8 mouse cellular contexts compared by ENCODE assay signal in genomic region chr16:23240049-23240949, GRCm38 (mm10). TPM values are rescaled to one million over a fixed set of nuclear protein-coding genes. Genes with fewer than 3 reads are reported as not detected.
DNase-seq lines count a peak whose midpoint lies in the region; ATAC-seq and TF ChIP-seq lines count a peak whose summit lies in the region.

No protein-coding gene starts in this region.

- H3K27ac ChIP-seq in forebrain, embryonic 12.5 days: 0 out of 2 replicates have a peak overlapping the region, but pooled peaks have one; percentile 42
- H3K27ac ChIP-seq in forebrain, embryonic 10.5 days: no peak overlapping the region; the same call in 1 of the 2 replicates
- H3K27ac ChIP-seq in embryonic fibroblast, embryonic 13.5 days (ENCODE audit: insufficient read depth, low read length): peak overlapping the region; percentile 36; the same call in 1 of the 2 replicates
- peak overlapping the region; percentile 82 for H3K27ac ChIP-seq in heart, embryonic 13.5 days (replicated peaks)
- peak overlapping the region; percentile 82 for H3K27ac ChIP-seq in kidney, embryonic 15.5 days
- H3K27ac ChIP-seq in limb, embryonic 11.5 days (replicated peaks; ENCODE audit: low read depth, low read length): no peak overlapping the region
- H3K27ac ChIP-seq in midbrain, postnatal 0 days (ENCODE audit: low read depth, low read length): 0 out of 2 replicates have a peak overlapping the region, but pooled peaks have one; percentile 32

- H3K4me3 ChIP-seq in forebrain, embryonic 12.5 days (replicated peaks): no peak overlapping the region
- no peak overlapping the region for H3K4me3 ChIP-seq in forebrain, embryonic 10.5 days
- H3K4me3 ChIP-seq in embryonic fibroblast, embryonic 13.5 days (ENCODE audit: insufficient read depth, low read length): no peak overlapping the region
- H3K4me3 ChIP-seq in heart, embryonic 13.5 days: no peak overlapping the region
- no peak overlapping the region for H3K4me3 ChIP-seq in kidney, embryonic 15.5 days (replicated peaks)
- H3K4me3 ChIP-seq in limb, embryonic 11.5 days (ENCODE audit: low read depth, low read length): no peak overlapping the region
- H3K4me3 ChIP-seq in midbrain, postnatal 0 days (ENCODE audit: low read depth, low read length): no peak overlapping the region

- TF ChIP-seq POLR2A in embryonic fibroblast, embryonic 13.5 days (IDR thresholded peaks at IDR 0.05; ENCODE audit: low read depth, low read length): no peak

- WGBS in forebrain, embryonic 12.5 days: 67% methylated on average over 13 of the region's 13 CpGs
- 63% methylated on average over 13 of the region's 13 CpGs for WGBS in forebrain, embryonic 10.5 days
- 46% methylated on average over 13 of the region's 13 CpGs for WGBS in heart, embryonic 13.5 days
- 36% methylated on average over 13 of the region's 13 CpGs for WGBS in kidney, embryonic 15.5 days
- WGBS in limb, embryonic 11.5 days: 47% methylated on average over 13 of the region's 13 CpGs
- 52% methylated on average over 13 of the region's 13 CpGs for WGBS in midbrain, postnatal 0 days

- ATAC-seq in forebrain, embryonic 12.5 days (ENCODE audit: low FRiP score): peak; percentile 65; the same call in 1 of the 2 replicates
- 0 out of 2 replicates have a peak, but pooled peaks have one; percentile 48 for ATAC-seq in heart, embryonic 13.5 days (ENCODE audit: extremely low read depth, insufficient number of reproducible peaks, low FRiP score, low TSS enrichment)
- peak; percentile 81 for ATAC-seq in kidney, embryonic 15.5 days (replicated peaks; ENCODE audit: low FRiP score)
- 0 out of 2 replicates have a peak, but pooled peaks have one; percentile 57 for ATAC-seq in limb, embryonic 11.5 days (ENCODE audit: insufficient number of reproducible peaks, low FRiP score, low TSS enrichment, low read depth)
- ATAC-seq in midbrain, postnatal 0 days (ENCODE audit: low FRiP score): peak; percentile 73

- H3K9ac ChIP-seq in forebrain, embryonic 12.5 days: no peak overlapping the region
- peak overlapping the region; percentile 42; the same call in 1 of the 2 replicates for H3K9ac ChIP-seq in heart, embryonic 13.5 days
- no peak overlapping the region for H3K9ac ChIP-seq in kidney, embryonic 15.5 days
- H3K9ac ChIP-seq in limb, embryonic 11.5 days (ENCODE audit: low read length): no peak overlapping the region
- no peak overlapping the region for H3K9ac ChIP-seq in midbrain, postnatal 0 days (replicated peaks; ENCODE audit: low read length, poor library complexity, severe bottlenecking)

- H3K36me3 ChIP-seq in forebrain, embryonic 12.5 days (replicated peaks): 0 out of 2 replicates have a peak, but pooled peaks cover 7% of the 10 kb centered on the region
- H3K36me3 ChIP-seq in forebrain, embryonic 10.5 days (replicated peaks): peaks cover 6% of the 10 kb centered on the region; the same call in 1 of the 2 replicates
- H3K36me3 ChIP-seq in heart, embryonic 13.5 days: peaks cover 8% of the 10 kb centered on the region
- no peaks in the 10 kb centered on the region for H3K36me3 ChIP-seq in kidney, embryonic 15.5 days
- no peaks in the 10 kb centered on the region for H3K36me3 ChIP-seq in limb, embryonic 11.5 days (ENCODE audit: control insufficient read depth, insufficient read depth, low read length)
- H3K36me3 ChIP-seq in midbrain, postnatal 0 days (ENCODE audit: insufficient read depth, low read length): no peaks in the 10 kb centered on the region

- H3K9me3 ChIP-seq in forebrain, embryonic 12.5 days: no peaks in the 10 kb centered on the region
- no peaks in the 10 kb centered on the region for H3K9me3 ChIP-seq in forebrain, embryonic 10.5 days
- no peaks in the 10 kb centered on the region for H3K9me3 ChIP-seq in heart, embryonic 13.5 days
- no peaks in the 10 kb centered on the region for H3K9me3 ChIP-seq in kidney, embryonic 15.5 days (replicated peaks)
- H3K9me3 ChIP-seq in limb, embryonic 11.5 days (ENCODE audit: control insufficient read depth, low read length): no peaks in the 10 kb centered on the region
- no peaks in the 10 kb centered on the region for H3K9me3 ChIP-seq in midbrain, postnatal 0 days (ENCODE audit: low read length)

- H3K4me2 ChIP-seq in forebrain, embryonic 12.5 days: no peak overlapping the region
- H3K4me2 ChIP-seq in heart, embryonic 13.5 days: peak overlapping the region; percentile 30
- H3K4me2 ChIP-seq in kidney, embryonic 15.5 days: peak overlapping the region; percentile 26
- no peak overlapping the region for H3K4me2 ChIP-seq in limb, embryonic 11.5 days (ENCODE audit: low read depth, severe bottlenecking)
- no peak overlapping the region for H3K4me2 ChIP-seq in midbrain, postnatal 0 days (ENCODE audit: low read depth, low read length, poor library complexity, severe bottlenecking)

- H3K4me1 ChIP-seq in forebrain, embryonic 12.5 days: peaks cover 32% of the 10 kb centered on the region
- peaks cover 51% of the 10 kb centered on the region for H3K4me1 ChIP-seq in forebrain, embryonic 10.5 days
- H3K4me1 ChIP-seq in embryonic fibroblast, embryonic 13.5 days (ENCODE audit: control insufficient read depth, insufficient read depth, low read length): peaks cover 18% of the 10 kb centered on the region
- H3K4me1 ChIP-seq in heart, embryonic 13.5 days: peaks cover 48% of the 10 kb centered on the region
- H3K4me1 ChIP-seq in kidney, embryonic 15.5 days: peaks cover 48% of the 10 kb centered on the region
- H3K4me1 ChIP-seq in limb, embryonic 11.5 days (ENCODE audit: control insufficient read depth, insufficient read depth, low read length): no peaks in the 10 kb centered on the region
- H3K4me1 ChIP-seq in midbrain, postnatal 0 days (ENCODE audit: insufficient read depth, low read length): 0 out of 2 replicates have a peak, but pooled peaks cover 3% of the 10 kb centered on the region

- no peak for DNase-seq in forebrain, embryonic 10.5 days (ENCODE audit: extremely low spot score, low spot score)
- DNase-seq in limb, embryonic 11.5 days (ENCODE audit: low spot score): peak; percentile 28
- DNase-seq in midbrain, postnatal 0 days (ENCODE audit: low spot score): peak; percentile 91
- DNase-seq in urinary bladder, postnatal 36 days (ENCODE audit: low spot score in 2 of 2): peak; percentile 37 to 86

- H3K27me3 ChIP-seq in forebrain, embryonic 12.5 days: no peaks in the 10 kb centered on the region
- H3K27me3 ChIP-seq in forebrain, embryonic 10.5 days (ENCODE audit: poor library complexity, severe bottlenecking): no peaks in the 10 kb centered on the region
- H3K27me3 ChIP-seq in heart, embryonic 13.5 days (replicated peaks): peaks cover 44% of the 10 kb centered on the region
- H3K27me3 ChIP-seq in kidney, embryonic 15.5 days: no peaks in the 10 kb centered on the region
- H3K27me3 ChIP-seq in limb, embryonic 11.5 days (ENCODE audit: control insufficient read depth, insufficient read depth, low read length): no peaks in the 10 kb centered on the region
- no peaks in the 10 kb centered on the region for H3K27me3 ChIP-seq in midbrain, postnatal 0 days (ENCODE audit: insufficient read depth, low read length)

- TF ChIP-seq CTCF in embryonic fibroblast, embryonic 13.5 days (IDR thresholded peaks at IDR 0.05; ENCODE audit: borderline replicate concordance, insufficient read depth, low read length): no peak
- no peak for TF ChIP-seq CTCF in midbrain, postnatal 0 days (IDR thresholded peaks at IDR 0.05)

RNA-seq across cellular contexts. Expression of gene St6gal1, which starts 15.8 kb away (rescaled TPM):
- polyA plus RNA-seq in forebrain, embryonic 12.5 days (2016; fragmentation: Nextera tagmentation; extraction: Ambion mirVana): 34.6 and 36.2 TPM in 2 replicates
- 18.4 and 19.7 TPM in 2 replicates for polyA plus RNA-seq in forebrain, embryonic 10.5 days (2016; fragmentation: Nextera tagmentation; extraction: Ambion mirVana)
- polyA plus RNA-seq in embryonic fibroblast, embryonic 13.5 days (2011; ENCODE audit: insufficient read length, low read depth, missing spikeins): 7.4 and 10.3 TPM in 2 replicates
- polyA plus RNA-seq in heart, embryonic 13.5 days (2015; fragmentation: Nextera tagmentation; extraction: Ambion mirVana): 15.9 and 18.1 TPM in 2 replicates
- polyA plus RNA-seq in kidney, embryonic 15.5 days (2015; fragmentation: Nextera tagmentation; extraction: Ambion mirVana): 22.6 and 25.5 TPM in 2 replicates
- polyA plus RNA-seq in limb, embryonic 11.5 days (2014; fragmentation: Nextera tagmentation; extraction: Ambion mirVana): 29.1 and 30.4 TPM in 2 replicates
- total RNA-seq in midbrain, postnatal 0 days (2014; rRNA removed): 17.7 and 20.6 TPM in 2 replicates
- polyA plus RNA-seq in midbrain, postnatal 0 days (2015; fragmentation: Nextera tagmentation; extraction: Ambion mirVana): 8.5 and 12.0 TPM in 2 replicates

Comparison
In these comparisons a context has a peak if more than half of its experiments do, and no peak if none do; other contexts are left out.
1. H3K27ac ChIP-seq: peak in forebrain, embryonic 12.5 days (single experiment), embryonic fibroblast, embryonic 13.5 days (single experiment), heart, embryonic 13.5 days (single experiment), kidney, embryonic 15.5 days (single experiment) and midbrain, postnatal 0 days (single experiment); none in forebrain, embryonic 10.5 days (single experiment) and limb, embryonic 11.5 days (single experiment).
2. H3K4me2 ChIP-seq: peak in heart, embryonic 13.5 days (single experiment) and kidney, embryonic 15.5 days (single experiment); none in forebrain, embryonic 12.5 days (single experiment), limb, embryonic 11.5 days (single experiment) and midbrain, postnatal 0 days (single experiment).
3. Peak in every context shown above with its lines, with median percentiles within 50 percentile points of each other: ATAC-seq.